Mouse (Mus musculus): ENCODE measurements at regions not wholly inside any gene's neighbourhood (a gene's known extent, or its start where the extent isn't known, plus 50 kb on each side); places are given as distances from the start of the nearest gene placed in this dataset.

- no peak for DNase-seq (ENCODE audit: low read depth, low spot score)
These were observed 288.4 kb upstream of the Atp5g3 start for GRCm38 (mm10) chr2:74199550-74199949.

- DNase-seq (ENCODE audit: low read depth, low spot score): no peak
These were observed 277.1 kb upstream of the Atp5g3 start for GRCm38 (mm10) chr2:74187963-74188790.

GRCm38 (mm10) chr2:74178106-74178505 lies 267.0 kb upstream of the Atp5g3 start:
- DNase-seq (ENCODE audit: low read depth, low spot score): no peak

- DNase-seq (ENCODE audit: low read depth, low spot score): no peak
These were observed 257.8 kb upstream of the Atp5g3 start for GRCm38 (mm10) chr2:74168776-74169570.

- DNase-seq (ENCODE audit: low read depth, low spot score): no peak
These were observed 257.2 kb upstream of the Atp5g3 start for GRCm38 (mm10) chr2:74168307-74168706.

- DNase-seq (ENCODE audit: low read depth, low spot score): no peak
These were observed 242.9 kb upstream of the Atp5g3 start for GRCm38 (mm10) chr2:74154062-74154461.

GRCm38 (mm10) chr2:74153247-74153850 lies 242.2 kb upstream of the Atp5g3 start:
- DNase-seq (ENCODE audit: low read depth, low spot score): no peak

GRCm38 (mm10) chr2:74152534-74153246 lies 241.6 kb upstream of the Atp5g3 start:
- DNase-seq (ENCODE audit: low read depth, low spot score): no peak

GRCm38 (mm10) chr2:74147193-74147592 lies 236.1 kb upstream of the Atp5g3 start:
- DNase-seq (ENCODE audit: low read depth, low spot score): no peak

GRCm38 (mm10) chr2:74136624-74137003 lies 225.5 kb upstream of the Atp5g3 start:
- DNase-seq (ENCODE audit: low read depth, low spot score): no peak

GRCm38 (mm10) chr2:74135963-74136623 lies 225.0 kb upstream of the Atp5g3 start:
- no peak for DNase-seq (ENCODE audit: low read depth, low spot score)

- DNase-seq (ENCODE audit: low read depth, low spot score): no peak
These were observed 219.0 kb upstream of the Atp5g3 start for GRCm38 (mm10) chr2:74130141-74130588.

GRCm38 (mm10) chr2:74128782-74129538 lies 217.8 kb upstream of the Atp5g3 start:
- DNase-seq (ENCODE audit: low read depth, low spot score): no peak

GRCm38 (mm10) chr2:74127136-74127535 lies 216.0 kb upstream of the Atp5g3 start:
- DNase-seq (ENCODE audit: low read depth, low spot score): no peak

GRCm38 (mm10) chr2:74124252-74124651 lies 213.1 kb upstream of the Atp5g3 start:
- no peak for DNase-seq (ENCODE audit: low read depth, low spot score)

GRCm38 (mm10) chr2:74123360-74124074 lies 212.4 kb upstream of the Atp5g3 start:
- no peak for DNase-seq (ENCODE audit: low read depth, low spot score)

GRCm38 (mm10) chr2:74122937-74123336 lies 211.8 kb upstream of the Atp5g3 start:
- DNase-seq (ENCODE audit: low read depth, low spot score): no peak

- no peak for DNase-seq (ENCODE audit: low read depth, low spot score)
These were observed 208.9 kb upstream of the Atp5g3 start for GRCm38 (mm10) chr2:74120051-74120450.

GRCm38 (mm10) chr2:74119167-74119937 lies 208.2 kb upstream of the Atp5g3 start:
- DNase-seq (ENCODE audit: low read depth, low spot score): no peak
